Mouse (Mus musculus) liver, postnatal 0 days (tissue): ENCODE results near the gene Lrrc7. TPM values are rescaled to one million over a fixed set of nuclear protein-coding genes. Genes with fewer than 3 reads are reported as not detected.

Experiments
- ATAC-seq: fragments of 200-750 bp; cut with Nextera tagmentation; 2 replicates; pipeline ENCODE4 v1.8.0; 2017; ENCODE audit warnings: mild to moderate bottlenecking, moderate library complexity
- DNase-seq: peaks from one replicate; pipeline ENCODE4 v3.0.0-alpha.2; 2016
- H3K27ac ChIP-seq: fragments of 300-500 bp; sonication (generic); 2 replicates; pipeline ENCODE4 v1.5.1; 2014; ENCODE audit warnings: antibody characterized with exemption, moderate library complexity, mild to moderate bottlenecking, low read depth
- H3K27me3 ChIP-seq: fragments of 300-500 bp; sonication (generic); 2 replicates; pipeline ENCODE4 v1.6.1; 2014; ENCODE audit warnings: low read length, control low read depth, mixed read lengths; ENCODE audit not compliant: insufficient read depth
- H3K36me3 ChIP-seq: fragments of 300-500 bp; sonication (generic); replicated peaks from 2 replicates; pipeline ENCODE4 v1.6.1; 2014; ENCODE audit warnings: mild to moderate bottlenecking, control low read depth, low read length, moderate library complexity, mixed read lengths; ENCODE audit not compliant: insufficient read depth
- H3K4me1 ChIP-seq: fragments of 300-500 bp; sonication (generic); 2 replicates; pipeline ENCODE4 v1.6.1; 2014; ENCODE audit warnings: antibody characterized with exemption, mild to moderate bottlenecking, control low read depth; ENCODE audit not compliant: insufficient read depth
- H3K4me2 ChIP-seq: fragments of 300-500 bp; sonication (generic); 2 replicates; pipeline ENCODE4 v1.6.1; 2014; ENCODE audit warnings: low read depth, mild to moderate bottlenecking, low read length, moderate library complexity, mixed read lengths
- H3K4me3 ChIP-seq: fragments of 300-500 bp; sonication (generic); 2 replicates; pipeline ENCODE4 v1.5.1; 2014; ENCODE audit warnings: low read depth, low read length
- H3K9ac ChIP-seq: fragments of 300-500 bp; sonication (generic); replicated peaks from 2 replicates; pipeline ENCODE4 v1.6.1; 2014; ENCODE audit warnings: mild to moderate bottlenecking, moderate library complexity
- H3K9me3 ChIP-seq: fragments of 300-500 bp; sonication (generic); 2 replicates; pipeline ENCODE4 v1.6.1; 2016; ENCODE audit warnings: mild to moderate bottlenecking, control low read depth, low read length, mixed read lengths
- CTCF ChIP-seq: sonication (generic); IDR thresholded peaks from 2 replicates; pipeline ENCODE4 v1.5.1; 2016; ENCODE audit warnings: antibody characterized with exemption, low read depth
- EP300 ChIP-seq: IDR thresholded peaks from 2 replicates; pipeline ENCODE4 v1.6.1; 2016; ENCODE audit warnings: antibody characterized with exemption, low read depth, mild to moderate bottlenecking
- WGBS: fragments of 180-500 bp; shearing (Covaris S2); extraction: QIAGEN DNeasy Blood & Tissue Kit; methylation state at CpG from one replicate; pipeline ENCODE4 v1.1.7; 2014; ENCODE audit not compliant: insufficient replicate concordance; 5-methylcytosine and 5-hydroxymethylcytosine counted together
- polyA plus RNA-seq: library from polyadenylated mRNA; unstranded; fragments of >200 nt; fragmentation: Nextera tagmentation; extraction: Ambion mirVana; gene quantifications from 2 replicates; pipeline ENCODE4 v1.2.1, GENCODE M21; 2015

The Lrrc7 gene
- polyA plus RNA-seq, 1 experiment from 2014 or later: 0.01 TPM

DNA sequence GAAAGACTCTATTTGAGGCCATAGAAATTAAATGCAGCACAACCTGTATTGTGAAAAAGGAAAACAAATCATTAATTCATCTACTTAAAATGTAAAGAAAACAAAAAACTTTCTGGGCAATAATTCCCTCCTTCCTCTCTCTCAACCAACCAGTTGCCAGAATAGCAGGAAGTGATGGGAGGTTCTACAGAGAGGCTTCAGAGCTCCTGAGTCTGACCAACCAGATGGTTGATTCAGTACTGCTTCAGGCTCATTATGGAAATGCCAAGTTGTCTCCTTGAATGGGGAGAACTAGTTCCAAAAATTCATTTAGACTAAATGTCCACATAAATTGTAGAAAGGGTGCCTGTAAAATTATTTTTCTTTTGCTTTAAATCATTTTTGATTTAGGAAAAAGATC, 231.9 kb downstream of the Lrrc7 start:
- Histone ChIP-seq H3K27me3 (no peaks in the 10 kb centered on the region), H3K36me3 (no peaks in the 10 kb centered on the region), H3K4me1 (no peaks in the 10 kb centered on the region), H3K4me3 (no peak overlapping the region), H3K9ac (no peak overlapping the region), H3K4me2 (no peak overlapping the region), H3K9me3 (no peaks in the 10 kb centered on the region), H3K27ac (no peak overlapping the region)
- TF ChIP-seq CTCF: no peak
- TF ChIP-seq EP300: no peak
- no peak for DNase-seq
- no peak for ATAC-seq

DNA sequence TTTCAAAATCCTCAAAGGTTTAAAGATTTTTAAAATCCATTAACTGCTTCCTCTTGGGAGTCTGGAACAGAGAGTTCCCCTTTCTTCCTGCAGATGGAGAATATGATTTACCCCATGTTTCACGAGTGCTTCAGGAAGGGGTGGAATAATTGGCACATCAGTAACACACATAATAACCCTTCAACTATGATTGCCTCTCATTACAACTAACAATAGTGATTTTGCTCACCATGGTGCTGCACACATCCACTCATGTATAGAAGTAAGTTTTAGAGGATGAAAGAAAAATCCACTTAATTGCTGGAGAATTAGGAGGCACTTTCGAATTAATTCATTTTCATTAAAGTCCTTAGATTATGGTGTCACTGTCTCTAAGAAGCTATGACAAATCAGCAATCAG, 251.6 kb downstream of the Lrrc7 start:
- ATAC-seq: no peak
- Histone ChIP-seq H3K36me3 (no peaks in the 10 kb centered on the region), H3K4me2 (no peak overlapping the region), H3K4me3 (no peak overlapping the region), H3K4me1 (no peaks in the 10 kb centered on the region), H3K9ac (no peak overlapping the region), H3K9me3 (no peaks in the 10 kb centered on the region), H3K27ac (no peak overlapping the region), H3K27me3 (no peaks in the 10 kb centered on the region)
- no peak for TF ChIP-seq EP300
- no peak for TF ChIP-seq CTCF
- WGBS: 53% methylated on average over 2 of the region's 2 CpGs
- DNase-seq: no peak

DNA sequence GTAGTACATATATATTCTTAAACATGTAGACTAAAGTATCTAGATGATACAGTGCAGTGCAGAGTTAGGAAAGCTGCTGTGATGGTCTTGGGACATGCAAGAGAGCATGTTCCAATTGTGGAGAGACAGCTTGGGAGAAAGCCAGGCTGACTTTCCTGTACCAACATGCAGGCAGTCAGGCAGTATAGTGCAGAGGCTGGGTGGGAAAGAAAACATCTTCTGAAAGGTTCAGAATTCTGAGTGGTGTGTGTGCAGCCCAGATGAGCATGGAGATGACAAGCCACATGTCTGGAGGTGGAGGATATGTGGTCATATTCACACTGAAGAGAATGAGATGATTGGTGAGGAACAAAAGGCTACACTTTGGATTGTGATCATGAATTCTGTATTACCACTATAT, 254.6 kb downstream of the Lrrc7 start:
- Histone ChIP-seq H3K36me3 (no peaks in the 10 kb centered on the region), H3K4me2 (no peak overlapping the region), H3K9me3 (no peaks in the 10 kb centered on the region), H3K9ac (no peak overlapping the region), H3K4me3 (no peak overlapping the region), H3K27me3 (no peaks in the 10 kb centered on the region), H3K4me1 (no peaks in the 10 kb centered on the region), H3K27ac (no peak overlapping the region)
- ATAC-seq (no peak), DNase-seq (no peak)
- no peak for TF ChIP-seq CTCF
- TF ChIP-seq EP300: no peak

DNA sequence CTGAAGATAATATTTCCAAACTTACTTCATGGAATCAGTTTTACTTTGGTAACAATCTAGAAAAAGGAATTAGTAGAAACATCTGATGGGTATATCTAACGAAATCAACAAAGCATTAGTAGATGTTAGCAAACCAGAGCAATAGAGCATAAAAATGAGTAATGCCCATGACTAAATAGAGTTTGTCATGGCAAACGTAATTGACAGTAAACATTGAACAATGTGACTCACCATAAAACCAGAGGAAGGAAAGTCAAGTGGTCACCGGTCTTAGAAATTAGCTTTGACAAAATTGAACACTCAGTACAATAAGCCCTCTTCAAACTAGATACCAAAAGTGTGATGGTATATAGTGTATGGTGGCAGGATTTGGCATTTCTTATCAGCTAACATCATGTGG, 263.3 kb downstream of the Lrrc7 start:
- no peak for TF ChIP-seq CTCF
- no peak for TF ChIP-seq EP300
- Histone ChIP-seq H3K27me3 (no peaks in the 10 kb centered on the region), H3K36me3 (no peaks in the 10 kb centered on the region), H3K9ac (no peak overlapping the region), H3K4me1 (no peaks in the 10 kb centered on the region), H3K9me3 (no peaks in the 10 kb centered on the region), H3K27ac (no peak overlapping the region), H3K4me3 (no peak overlapping the region), H3K4me2 (no peak overlapping the region)
- 69% methylated on average over 3 of the region's 3 CpGs for WGBS
- ATAC-seq (no peak), DNase-seq (no peak)

DNA sequence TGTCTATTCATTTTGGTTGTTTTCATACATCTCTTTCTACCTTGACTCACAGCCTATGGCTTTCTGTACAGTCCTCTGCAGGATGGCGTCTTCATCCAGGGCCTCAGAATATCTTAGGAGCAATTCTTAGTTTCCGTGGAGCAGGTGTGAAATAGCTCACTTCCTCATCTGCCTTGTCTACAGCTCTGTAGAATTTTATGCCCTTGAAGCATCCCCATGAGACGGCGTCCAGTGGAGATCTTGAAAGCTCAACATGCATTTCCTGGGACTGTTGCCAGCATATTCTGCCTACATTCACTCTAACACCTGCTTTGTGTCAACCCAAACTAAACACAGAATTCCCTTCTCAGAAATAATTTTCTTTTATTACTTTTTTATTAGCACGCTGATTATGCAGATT, 267.0 kb downstream of the Lrrc7 start:
- Histone ChIP-seq H3K4me2 (no peak overlapping the region), H3K27ac (no peak overlapping the region), H3K4me3 (no peak overlapping the region), H3K9me3 (no peaks in the 10 kb centered on the region), H3K9ac (no peak overlapping the region), H3K36me3 (no peaks in the 10 kb centered on the region), H3K27me3 (no peaks in the 10 kb centered on the region), H3K4me1 (no peaks in the 10 kb centered on the region)
- 72% methylated on average over 5 of the region's 5 CpGs for WGBS
- ATAC-seq (no peak), DNase-seq (no peak)
- TF ChIP-seq EP300 (no peak), CTCF (no peak)

DNA sequence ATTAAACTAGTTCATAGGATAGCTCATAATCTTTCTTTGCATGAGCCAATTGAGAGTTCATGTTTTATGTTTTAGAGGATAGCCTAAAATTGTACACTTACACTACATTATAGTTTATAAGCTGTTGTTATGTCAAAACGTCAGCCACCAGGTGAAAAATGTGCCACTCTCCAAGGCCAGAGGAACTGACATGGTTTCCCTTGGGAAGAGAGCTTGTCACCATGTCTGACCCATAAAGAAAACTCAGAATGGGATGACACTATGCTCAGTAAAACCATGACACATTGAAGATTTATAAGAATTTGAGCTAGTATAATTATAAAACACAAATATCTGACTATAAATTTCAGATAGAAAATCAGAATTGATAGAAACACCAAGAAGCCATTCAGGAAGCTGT, 277.6 kb downstream of the Lrrc7 start:
- Histone ChIP-seq H3K9ac (no peak overlapping the region), H3K9me3 (no peaks in the 10 kb centered on the region), H3K27ac (no peak overlapping the region), H3K4me3 (no peak overlapping the region), H3K36me3 (no peaks in the 10 kb centered on the region), H3K4me2 (no peak overlapping the region), H3K4me1 (no peaks in the 10 kb centered on the region), H3K27me3 (no peaks in the 10 kb centered on the region)
- 52% methylated on average over 1 of the region's 1 CpGs for WGBS
- DNase-seq (no peak), ATAC-seq (no peak)
- no peak for TF ChIP-seq EP300
- TF ChIP-seq CTCF: no peak

DNA sequence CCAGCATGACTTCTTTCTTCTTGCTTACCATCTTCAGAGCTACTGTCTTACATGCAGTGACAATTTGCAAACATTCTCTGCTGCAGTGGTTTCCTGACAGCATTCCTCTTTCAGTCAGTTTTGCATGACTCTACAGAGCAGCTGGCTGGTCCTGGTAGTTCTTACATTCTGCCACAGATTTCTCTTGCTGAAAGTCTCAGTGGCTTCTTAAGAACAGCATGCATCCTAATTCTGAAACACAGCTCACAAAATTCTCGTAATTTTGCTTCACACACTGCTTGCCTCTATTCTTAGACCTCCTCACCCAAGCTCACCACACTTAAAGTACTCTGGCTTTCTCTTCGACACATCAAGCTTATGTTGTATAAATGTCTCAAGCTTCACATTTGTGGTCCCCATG, 283.4 kb downstream of the Lrrc7 start:
- 61% methylated on average over 2 of the region's 2 CpGs for WGBS

More for the DNA sequence above, 283.4 kb downstream of the Lrrc7 start:
- Histone ChIP-seq H3K9ac (no peak overlapping the region), H3K36me3 (no peaks in the 10 kb centered on the region), H3K4me1 (no peaks in the 10 kb centered on the region), H3K4me3 (no peak overlapping the region), H3K27me3 (no peaks in the 10 kb centered on the region), H3K27ac (no peak overlapping the region), H3K9me3 (no peaks in the 10 kb centered on the region), H3K4me2 (no peak overlapping the region)
- ATAC-seq (no peak), DNase-seq (no peak)
- TF ChIP-seq CTCF: no peak
- TF ChIP-seq EP300: no peak
